In the genomic region with DNA sequence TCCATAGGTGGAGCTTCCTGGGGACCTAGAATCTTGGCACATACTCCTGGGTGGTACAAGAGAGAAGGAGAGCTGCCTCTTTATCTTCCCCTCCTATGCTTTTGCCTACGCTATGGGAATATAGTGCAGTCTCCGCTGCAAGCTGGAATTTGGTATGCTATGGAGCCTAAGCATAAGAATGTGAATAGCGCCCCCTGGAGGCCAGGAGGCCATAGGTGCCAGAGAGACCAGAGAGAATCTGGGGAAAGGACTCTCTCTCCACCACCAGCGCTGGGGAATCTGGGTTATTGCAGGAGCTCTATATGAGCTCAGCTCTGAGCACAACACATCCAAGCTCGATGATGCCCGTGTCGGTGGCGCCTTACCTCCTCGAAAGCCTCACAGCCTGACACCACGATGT, we compare ENCODE assay signal across 11 mouse cellular contexts. TPM values are rescaled to one million over a fixed set of nuclear protein-coding genes. Genes with fewer than 3 reads are reported as not detected.
A peak's percentile ranks its signal among the peaks of the same experiment; 100 is the strongest.
DNase-seq lines count a peak whose midpoint lies in the region; ATAC-seq and TF ChIP-seq lines count a peak whose summit lies in the region.
"Had no signal": no experiment of that assay in that cellular context is flagged by ENCODE, and none has a peak within 500 bp of the region (broad histone marks: within the 10 kb centered on the region; RNA-seq: fewer than 3 reads in every experiment).

No protein-coding gene starts in this region.

- peak; percentile 11 for DNase-seq in lung, postnatal 0 days (ENCODE audit: low spot score)
- no peak for DNase-seq in lung, postnatal 10 days
- peak; percentile 84 for DNase-seq in ES-CJ7 (ENCODE audit: low read depth, low spot score)
- DNase-seq in retina, postnatal 1 day = peak; percentile 25
- no peak for DNase-seq in urinary bladder, postnatal 25 days (ENCODE audit: low spot score)
- DNase-seq: heart, postnatal 10 days had no signal

- TF ChIP-seq EP300 in lung, postnatal 0 days (IDR thresholded peaks at IDR 0.05) = no peak

- H3K9me3 ChIP-seq in lung, postnatal 0 days (ENCODE audit: low read length) = no peaks in the 10 kb centered on the region
- H3K9me3 ChIP-seq: embryonic facial prominence, embryonic 12.5 days; kidney, embryonic 15.5 days had no signal

- TF ChIP-seq POLR2A in bone marrow, adult 2 months (IDR thresholded peaks at IDR 0.05; ENCODE audit: borderline replicate concordance, control insufficient read depth, low read depth, low read length) = no peak

- H3K27me3 ChIP-seq in lung, postnatal 0 days (replicated peaks; ENCODE audit: insufficient read depth, low read length) = no peaks in the 10 kb centered on the region
- H3K27me3 ChIP-seq: embryonic facial prominence, embryonic 12.5 days; kidney, embryonic 15.5 days; limb, embryonic 12.5 days had no signal

- no peak overlapping the region for H3K27ac ChIP-seq in lung, postnatal 0 days (ENCODE audit: low read length)
- no peak overlapping the region for H3K27ac ChIP-seq in bone marrow, adult 2 months (ENCODE audit: control insufficient read depth, insufficient read depth, low read depth, low read length, poor library complexity)
- H3K27ac ChIP-seq: embryonic facial prominence, embryonic 12.5 days; kidney, embryonic 15.5 days; limb, embryonic 12.5 days had no signal

- no peaks in the 10 kb centered on the region for H3K4me1 ChIP-seq in lung, postnatal 0 days (ENCODE audit: insufficient read depth, low read depth, low read length)
- no peaks in the 10 kb centered on the region for H3K4me1 ChIP-seq in bone marrow, adult 2 months (ENCODE audit: control insufficient read depth, insufficient read depth, low read length)
- H3K4me1 ChIP-seq: limb, embryonic 12.5 days had no signal

- no peak overlapping the region for H3K9ac ChIP-seq in lung, postnatal 0 days (replicated peaks; ENCODE audit: low read depth)
- H3K9ac ChIP-seq: embryonic facial prominence, embryonic 12.5 days; kidney, embryonic 15.5 days; limb, embryonic 12.5 days had no signal

- no peak overlapping the region for H3K4me3 ChIP-seq in lung, postnatal 0 days (ENCODE audit: low read depth, low read length)
- no peak overlapping the region for H3K4me3 ChIP-seq in bone marrow, adult 2 months (replicated peaks; ENCODE audit: control insufficient read depth, low read depth, low read length)
- H3K4me3 ChIP-seq: embryonic facial prominence, embryonic 12.5 days; kidney, embryonic 15.5 days; limb, embryonic 12.5 days had no signal

- peaks cover 26% of the 10 kb centered on the region for H3K36me3 ChIP-seq in lung, postnatal 0 days (ENCODE audit: insufficient read depth, low read length)

- H3K4me2 ChIP-seq in lung, postnatal 0 days (replicated peaks; ENCODE audit: low read depth, low read length) = no peak overlapping the region
- H3K4me2 ChIP-seq: embryonic facial prominence, embryonic 12.5 days; kidney, embryonic 15.5 days; limb, embryonic 12.5 days had no signal

- 85% methylated on average over 10 of the region's 10 CpGs for WGBS in lung, postnatal 0 days
- WGBS in bone marrow, adult 2 months = 89% methylated on average over 10 of the region's 10 CpGs

- TF ChIP-seq CTCF in lung, postnatal 0 days (IDR thresholded peaks at IDR 0.05) = peak; percentile 60
- peak; percentile 62; the same call in 1 of the 2 replicates for TF ChIP-seq CTCF in bone marrow, adult 2 months (IDR thresholded peaks at IDR 0.05; ENCODE audit: control insufficient read depth, insufficient read depth, low read length)

- ATAC-seq in lung, postnatal 0 days = no peak
- no peak for ATAC-seq in frontal cortex, adult (ENCODE audit: low TSS enrichment)

RNA-seq across cellular contexts. Expression of a gene that starts 14.0 kb away (rescaled TPM):
- polyA plus RNA-seq in lung, postnatal 0 days (2015; fragmentation: Nextera tagmentation; extraction: Ambion mirVana) = 213 and 222 TPM in 2 replicates
- 92.0 and 103 TPM in 2 replicates for polyA plus RNA-seq in bone marrow, adult 2 months (2011; ENCODE audit: insufficient read depth, insufficient read length, low replicate concordance, missing spikeins)

RNA-seq across cellular contexts. Expression of a gene that starts 21.1 kb away (rescaled TPM):
- 0.11 and 0.13 TPM in 2 replicates for polyA plus RNA-seq in lung, postnatal 0 days (2015; fragmentation: Nextera tagmentation; extraction: Ambion mirVana)
- polyA plus RNA-seq in bone marrow, adult 2 months (2011; ENCODE audit: insufficient read depth, insufficient read length, low replicate concordance, missing spikeins) = 2.3 and 5.9 TPM in 2 replicates
- polyA plus RNA-seq: embryonic facial prominence, embryonic 12.5 days; limb, embryonic 12.5 days had no signal

RNA-seq across cellular contexts. Expression of a gene that starts 50.8 kb away (rescaled TPM):
- polyA plus RNA-seq in lung, postnatal 0 days (2015; fragmentation: Nextera tagmentation; extraction: Ambion mirVana) = 4.0 and 4.6 TPM in 2 replicates
- 7.9 and 10.5 TPM in 2 replicates for polyA plus RNA-seq in bone marrow, adult 2 months (2011; ENCODE audit: insufficient read depth, insufficient read length, low replicate concordance, missing spikeins)

Comparison
In these comparisons a context has a peak if more than half of its experiments do, and no peak if none do; other contexts are left out.
1. DNase-seq: peak in lung, postnatal 0 days (single experiment), ES-CJ7 (single experiment) and retina, postnatal 1 day (single experiment); none in lung, postnatal 10 days (single experiment) and urinary bladder, postnatal 25 days (single experiment).